Mouse (Mus musculus): ENCODE data around the gene Aanat. TPM values are rescaled to one million over a fixed set of nuclear protein-coding genes. Genes with fewer than 3 reads are reported as not detected.
"Not testable (repeated sequence)": the region's sequence is repeated elsewhere in the genome, so short reads cannot be mapped to it uniquely, and the experiment has no call there.

Gene Aanat
- polyA plus RNA-seq, 1 experiment: not detected

DNA sequence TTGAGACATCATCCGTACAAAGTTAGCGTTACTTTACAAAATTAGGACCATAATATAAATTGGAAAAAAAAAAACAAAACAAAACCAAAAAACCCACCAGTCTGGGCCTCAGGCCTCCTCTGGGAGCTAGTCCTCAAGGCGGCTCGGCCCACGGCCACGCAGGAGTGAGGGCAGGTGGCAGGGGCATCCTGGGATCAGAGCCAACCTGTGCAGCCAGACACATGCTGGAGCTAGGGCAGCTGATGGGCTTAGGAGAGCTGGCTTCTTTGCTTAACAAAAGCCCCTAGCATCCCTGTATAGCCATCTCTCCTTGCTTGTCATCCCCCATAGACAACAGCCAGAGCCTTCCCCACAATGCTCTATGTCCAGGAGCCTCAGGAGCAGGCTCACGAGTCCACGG is 12.0 kb downstream of the Aanat start:
- Histone ChIP-seq H3K4me1 (ENCODE audit: control insufficient read depth) (no peaks in the 10 kb centered on the region), H3K4me3 (replicated peaks) (no peak overlapping the region), H3K9me3 (ENCODE audit: control insufficient read depth, low read length) (no peaks in the 10 kb centered on the region), H3K36me3 (ENCODE audit: control insufficient read depth) (peaks cover 68% of the 10 kb centered on the region), H3K27me3 (ENCODE audit: control insufficient read depth) (peaks cover 3% of the 10 kb centered on the region; the same call in 1 of the 2 replicates)
- TF ChIP-seq GATA1 (IDR thresholded peaks at IDR 0.05; ENCODE audit: low read length) (no peak), TAL1 (IDR thresholded peaks at IDR 0.05; ENCODE audit: low read length) (no peak)

DNA sequence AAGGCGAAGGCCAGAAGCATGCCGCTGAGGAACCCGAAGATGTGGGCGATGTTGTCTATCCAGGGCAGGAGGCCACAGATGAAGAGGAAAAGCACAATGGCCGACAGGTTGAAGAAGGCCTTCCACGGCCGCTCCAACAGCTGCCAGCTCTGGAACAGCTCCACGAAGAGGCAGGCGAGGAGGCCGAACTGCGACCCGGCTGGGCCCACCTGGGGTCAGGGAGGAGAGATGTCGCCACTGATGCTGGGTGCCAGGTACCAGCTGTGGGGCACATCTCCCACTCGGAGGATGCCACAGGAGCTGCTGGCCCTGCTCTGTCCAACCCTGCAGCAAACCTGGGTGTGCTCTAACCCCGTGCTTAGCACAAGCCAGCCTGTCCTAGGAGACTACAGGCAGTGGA is 13.0 kb downstream of the Aanat start:
- TF ChIP-seq TAL1 (IDR thresholded peaks at IDR 0.05; ENCODE audit: low read length) (no peak), GATA1 (IDR thresholded peaks at IDR 0.05; ENCODE audit: low read length) (no peak)
- no peaks in the 10 kb centered on the region for H3K9me3 ChIP-seq (ENCODE audit: control insufficient read depth, low read length)
- H3K4me3 ChIP-seq (replicated peaks): no peak overlapping the region
- H3K36me3 ChIP-seq (ENCODE audit: control insufficient read depth): peaks cover 78% of the 10 kb centered on the region
- no peaks in the 10 kb centered on the region for H3K27me3 ChIP-seq (ENCODE audit: control insufficient read depth)
- peaks cover 7% of the 10 kb centered on the region for H3K4me1 ChIP-seq (ENCODE audit: control insufficient read depth)

DNA sequence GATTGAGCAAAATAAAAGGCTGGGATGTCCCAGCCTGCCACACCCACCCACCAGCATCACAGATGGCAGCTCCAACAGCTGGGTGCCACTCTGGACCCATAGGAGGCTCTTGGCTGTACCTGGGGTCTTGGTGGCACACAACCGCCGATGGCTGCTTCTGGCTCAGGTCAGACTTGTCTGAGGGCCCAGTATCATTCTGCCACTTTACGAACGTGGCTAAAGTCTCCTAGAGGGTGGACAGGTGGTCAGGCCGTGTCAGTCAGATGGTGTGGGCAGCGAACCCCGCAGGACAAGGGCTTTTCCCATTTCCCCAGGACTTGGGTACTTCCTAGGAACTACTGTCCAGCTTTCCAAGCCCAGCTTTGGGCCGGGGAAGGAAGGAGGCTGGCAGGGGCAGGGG is 14.9 kb downstream of the Aanat start:
- Histone ChIP-seq H3K36me3 (ENCODE audit: control insufficient read depth) (peaks cover 95% of the 10 kb centered on the region), H3K27me3 (ENCODE audit: control insufficient read depth) (no peaks in the 10 kb centered on the region), H3K9me3 (ENCODE audit: control insufficient read depth, low read length) (no peaks in the 10 kb centered on the region), H3K4me1 (ENCODE audit: control insufficient read depth) (peaks cover 8% of the 10 kb centered on the region), H3K4me3 (replicated peaks) (no peak overlapping the region)
- TF ChIP-seq GATA1 (IDR thresholded peaks at IDR 0.05; ENCODE audit: low read length) (no peak), TAL1 (IDR thresholded peaks at IDR 0.05; ENCODE audit: low read length) (no peak)

DNA sequence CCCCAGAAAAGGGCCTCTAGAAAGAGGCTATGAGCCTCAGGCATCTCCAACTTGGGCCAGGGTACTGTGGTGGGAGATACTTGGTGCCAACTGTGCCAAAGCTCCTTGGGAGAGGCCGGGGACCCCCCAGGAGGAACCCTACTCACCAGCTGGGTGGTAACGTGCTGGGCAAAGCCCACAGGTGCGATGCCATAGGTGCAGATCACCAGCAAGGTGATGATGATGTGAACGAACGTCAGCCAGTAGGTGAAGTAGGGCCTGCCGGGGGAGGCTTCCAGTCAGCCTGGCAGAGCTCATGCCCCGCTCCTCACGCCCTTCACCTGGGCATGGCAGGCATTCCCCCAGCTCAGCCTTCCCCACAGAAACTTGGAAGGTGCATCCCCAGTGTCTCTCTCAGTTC is 15.8 kb downstream of the Aanat start:
- H3K27me3 ChIP-seq (ENCODE audit: control insufficient read depth): no peaks in the 10 kb centered on the region

DNA sequence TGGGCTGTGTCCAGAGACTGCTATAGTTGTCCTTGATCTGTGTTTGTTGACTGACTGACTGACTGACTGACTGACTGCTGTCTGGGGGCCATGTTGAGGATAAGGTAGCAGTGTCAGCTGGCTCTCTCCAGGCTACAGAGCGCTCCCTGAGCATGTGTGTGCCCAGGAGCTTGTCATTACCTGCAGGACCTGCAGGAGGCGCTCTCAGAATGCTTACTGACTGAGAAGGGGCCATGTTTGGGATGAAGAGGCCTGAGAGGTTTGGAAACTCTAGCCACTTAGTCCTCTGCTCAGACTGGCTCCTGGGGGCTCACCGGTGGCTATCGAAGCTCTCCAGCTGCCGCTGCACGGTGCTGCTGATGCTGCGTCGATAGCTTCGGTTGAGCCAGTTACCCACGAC is 17.1 kb downstream of the Aanat start:
- TF ChIP-seq GATA1 (IDR thresholded peaks at IDR 0.05; ENCODE audit: low read length): no peak
- TF ChIP-seq TAL1 (IDR thresholded peaks at IDR 0.05; ENCODE audit: low read length): no peak
- no peaks in the 10 kb centered on the region for H3K9me3 ChIP-seq (ENCODE audit: control insufficient read depth, low read length)
- H3K27me3 ChIP-seq (ENCODE audit: control insufficient read depth): no peaks in the 10 kb centered on the region
- peaks cover 99% of the 10 kb centered on the region for H3K36me3 ChIP-seq (ENCODE audit: control insufficient read depth)
- H3K4me3 ChIP-seq (replicated peaks): no peak overlapping the region
- peaks cover 12% of the 10 kb centered on the region for H3K4me1 ChIP-seq (ENCODE audit: control insufficient read depth)

More for the DNA sequence above, 15.8 kb downstream of the Aanat start:
- TF ChIP-seq GATA1 (IDR thresholded peaks at IDR 0.05; ENCODE audit: low read length) (no peak), TAL1 (IDR thresholded peaks at IDR 0.05; ENCODE audit: low read length) (no peak)
- Histone ChIP-seq H3K9me3 (ENCODE audit: control insufficient read depth, low read length) (no peaks in the 10 kb centered on the region), H3K36me3 (ENCODE audit: control insufficient read depth) (peaks cover 98% of the 10 kb centered on the region), H3K4me3 (replicated peaks) (no peak overlapping the region), H3K4me1 (ENCODE audit: control insufficient read depth) (peaks cover 8% of the 10 kb centered on the region)

DNA sequence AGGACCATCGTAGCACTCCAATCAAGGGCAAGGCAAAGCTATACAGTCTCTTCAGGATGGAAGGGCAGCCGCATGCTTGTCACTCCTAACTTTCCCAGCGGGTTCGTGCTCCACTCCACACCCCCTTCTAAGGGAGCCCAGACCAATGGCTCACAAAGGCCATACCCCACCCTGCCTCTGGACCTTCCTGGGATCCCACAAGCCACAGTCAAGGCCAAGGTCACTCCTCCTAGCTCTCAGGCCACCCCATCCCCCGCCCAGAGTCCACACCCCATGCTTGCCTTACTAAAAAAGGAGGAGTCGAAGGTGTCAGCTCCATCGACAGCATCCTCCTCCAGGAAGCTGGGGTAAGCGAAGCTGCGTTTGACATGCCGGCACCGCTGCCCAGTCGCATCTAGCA is 17.9 kb downstream of the Aanat start:
- peaks cover 16% of the 10 kb centered on the region for H3K4me1 ChIP-seq (ENCODE audit: control insufficient read depth)
- TF ChIP-seq GATA1 (IDR thresholded peaks at IDR 0.05; ENCODE audit: low read length) (no peak), TAL1 (IDR thresholded peaks at IDR 0.05; ENCODE audit: low read length) (no peak)
- H3K27me3 ChIP-seq (ENCODE audit: control insufficient read depth): no peaks in the 10 kb centered on the region
- no peaks in the 10 kb centered on the region for H3K9me3 ChIP-seq (ENCODE audit: control insufficient read depth, low read length)
- H3K4me3 ChIP-seq (replicated peaks): no peak overlapping the region
- peaks cover 99% of the 10 kb centered on the region for H3K36me3 ChIP-seq (ENCODE audit: control insufficient read depth)

DNA sequence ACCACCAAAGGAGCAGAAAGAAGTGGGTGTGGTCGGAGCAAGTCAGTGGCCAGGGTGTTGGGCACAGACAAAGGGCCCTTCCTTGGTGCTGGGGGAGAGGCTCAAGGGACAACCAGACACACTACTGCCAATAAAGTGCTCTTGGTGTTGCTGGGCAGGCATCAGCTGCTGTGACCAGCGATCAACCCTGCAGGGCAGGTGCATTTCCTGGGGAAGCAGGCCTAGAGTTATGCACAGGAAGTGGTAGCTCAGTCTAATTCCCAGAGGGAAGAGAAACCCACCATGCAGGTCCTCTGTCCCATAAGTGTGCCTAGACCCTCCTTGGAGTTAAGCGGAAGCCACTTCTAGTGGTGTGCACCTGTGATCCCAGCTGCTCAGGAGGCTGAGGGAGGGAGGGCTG is 21.5 kb downstream of the Aanat start:
- Histone ChIP-seq H3K4me3 (replicated peaks) (no peak overlapping the region), H3K4me1 (ENCODE audit: control insufficient read depth) (peaks cover 40% of the 10 kb centered on the region), H3K27me3 (ENCODE audit: control insufficient read depth) (no peaks in the 10 kb centered on the region), H3K9me3 (ENCODE audit: control insufficient read depth, low read length) (no peaks in the 10 kb centered on the region), H3K36me3 (ENCODE audit: control insufficient read depth) (peaks cover 92% of the 10 kb centered on the region)
- no peak for TF ChIP-seq TAL1 (IDR thresholded peaks at IDR 0.05; ENCODE audit: low read length)
- no peak for TF ChIP-seq GATA1 (IDR thresholded peaks at IDR 0.05; ENCODE audit: low read length)

DNA sequence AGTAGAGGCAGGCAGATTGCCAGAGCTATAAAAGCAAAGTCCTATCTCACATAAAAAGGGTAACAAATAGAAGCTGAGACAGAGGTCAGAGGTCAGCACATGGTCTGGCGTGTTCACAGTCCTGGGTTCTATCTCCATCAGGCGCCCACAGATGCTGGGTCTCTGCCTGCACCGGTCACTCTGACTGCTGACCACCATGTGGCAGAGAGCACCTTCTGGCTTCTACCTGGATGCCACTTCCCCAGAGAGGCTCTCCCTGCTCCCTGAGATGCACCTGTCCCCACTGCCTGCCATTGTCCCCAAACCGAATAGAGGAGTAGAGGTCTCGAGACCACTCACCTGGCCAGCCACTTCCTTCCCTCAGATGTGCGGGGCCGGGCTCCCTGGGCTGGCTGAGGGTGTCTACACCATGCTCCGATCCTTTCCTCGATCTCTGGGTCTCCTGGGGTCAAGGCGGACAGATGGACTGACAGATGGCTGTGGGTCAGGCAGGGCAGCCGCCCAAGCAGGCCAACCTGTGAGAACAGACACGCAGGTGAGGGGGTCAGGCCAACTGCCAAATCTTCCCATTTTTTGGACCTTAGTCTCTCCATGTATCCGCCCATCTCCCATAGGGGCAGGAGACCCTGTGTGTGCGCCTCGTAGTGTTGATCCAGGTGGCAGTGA is 23.9 kb downstream of the Aanat start:
- Histone ChIP-seq H3K36me3 (ENCODE audit: control insufficient read depth) (peaks cover 91% of the 10 kb centered on the region), H3K27me3 (ENCODE audit: control insufficient read depth) (no peaks in the 10 kb centered on the region), H3K4me3 (replicated peaks) (no peak overlapping the region), H3K4me1 (ENCODE audit: control insufficient read depth) (peaks cover 56% of the 10 kb centered on the region), H3K9me3 (ENCODE audit: control insufficient read depth, low read length) (no peaks in the 10 kb centered on the region)
- TF ChIP-seq TAL1 (IDR thresholded peaks at IDR 0.05; ENCODE audit: low read length): no peak

DNA sequence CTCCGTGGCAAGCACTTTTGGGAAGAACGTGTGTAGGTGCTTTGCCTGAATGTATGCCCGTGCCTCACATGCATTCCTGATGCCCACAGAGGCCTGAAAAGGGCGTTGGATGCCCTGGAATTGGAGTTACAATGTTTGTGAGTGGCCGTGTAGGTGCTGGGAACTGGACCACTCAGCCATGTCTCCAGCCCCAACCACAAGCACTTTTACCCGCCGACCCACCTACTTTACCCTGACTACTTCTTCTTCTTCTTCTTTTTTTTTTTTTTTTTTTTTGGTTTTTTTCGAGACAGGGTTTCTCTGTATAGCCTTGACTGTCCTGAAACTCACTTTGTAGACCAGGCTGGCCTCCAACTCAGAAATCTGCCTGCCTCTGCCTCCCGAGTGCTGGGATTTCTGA is 24.9 kb downstream of the Aanat start:
- H3K36me3 ChIP-seq (ENCODE audit: control insufficient read depth): peaks cover 80% of the 10 kb centered on the region
- peaks cover 66% of the 10 kb centered on the region for H3K4me1 ChIP-seq (ENCODE audit: control insufficient read depth)
- H3K27me3 ChIP-seq (ENCODE audit: control insufficient read depth); H3K9me3 ChIP-seq (ENCODE audit: control insufficient read depth, low read length); H3K4me3 ChIP-seq (replicated peaks): not testable (repeated sequence)

DNA sequence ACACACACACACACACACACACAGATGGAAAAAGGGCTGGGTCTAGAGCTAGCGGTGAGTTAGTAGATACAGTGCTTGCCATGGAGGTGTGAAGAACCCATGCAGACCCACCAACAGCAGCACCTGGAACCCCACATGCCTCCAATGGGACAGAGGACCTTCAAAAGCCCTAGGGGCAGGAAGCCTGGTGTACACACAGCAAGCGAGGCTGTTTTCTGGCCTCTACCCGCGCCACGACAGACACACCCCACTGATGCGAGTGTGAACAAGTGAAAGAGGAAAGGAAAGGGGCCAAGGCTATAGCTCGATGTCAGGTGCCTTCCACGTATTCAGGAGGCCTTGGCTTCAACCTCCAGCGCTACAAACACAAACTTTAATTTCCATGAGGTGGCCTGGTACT is 25.7 kb downstream of the Aanat start:
- H3K27me3 ChIP-seq (ENCODE audit: control insufficient read depth): no peaks in the 10 kb centered on the region
- H3K4me1 ChIP-seq (ENCODE audit: control insufficient read depth): peaks cover 74% of the 10 kb centered on the region
- no peaks in the 10 kb centered on the region for H3K9me3 ChIP-seq (ENCODE audit: control insufficient read depth, low read length)
- no peak overlapping the region for H3K4me3 ChIP-seq (replicated peaks)
- TF ChIP-seq GATA1 (IDR thresholded peaks at IDR 0.05; ENCODE audit: low read length): no peak
- no peak for TF ChIP-seq TAL1 (IDR thresholded peaks at IDR 0.05; ENCODE audit: low read length)
- peaks cover 77% of the 10 kb centered on the region for H3K36me3 ChIP-seq (ENCODE audit: control insufficient read depth)

Data from erythroblast, embryonic 14.5 days (primary cell).